Mouse (Mus musculus): ENCODE data around the gene Tmem41a. TPM values are rescaled to one million over a fixed set of nuclear protein-coding genes. Genes with fewer than 3 reads are reported as not detected.
A peak's percentile ranks its signal among the peaks of the same experiment; 100 is the strongest.
"Not testable (repeated sequence)": the region's sequence is repeated elsewhere in the genome, so short reads cannot be mapped to it uniquely, and the experiment has no call there.

The Tmem41a gene
- total RNA-seq (2015) (7.9 and 8.0 TPM in 2 replicates), total RNA-seq (2017) (3.0 and 4.1 TPM in 2 replicates)

- ATAC-seq (ENCODE audit: poor library complexity, severe bottlenecking) = peak; percentile 96
Observed at GRCm38 (mm10) chr16:21946761-21947715, at the start of gene Tmem41a. Gene Tmem41a (minus strand): TSS chr16:21947552.

GRCm38 (mm10) chr16:21996402-21996801, 49.0 kb upstream of the Tmem41a start:
- ATAC-seq (ENCODE audit: poor library complexity, severe bottlenecking) = no peak

- ATAC-seq (ENCODE audit: poor library complexity, severe bottlenecking) = peak; percentile 74
Observed at GRCm38 (mm10) chr16:21995304-21995703, 48.0 kb upstream of the Tmem41a start, which contains the start of gene Liph. Gene Liph (minus strand): TSS chr16:21995663.

- no peak for ATAC-seq (ENCODE audit: poor library complexity, severe bottlenecking)
Observed at GRCm38 (mm10) chr16:21991774-21992173, 44.4 kb upstream of the Tmem41a start.

GRCm38 (mm10) chr16:21990893-21991292, 43.5 kb upstream of the Tmem41a start:
- ATAC-seq (ENCODE audit: poor library complexity, severe bottlenecking) = not testable (repeated sequence)

- ATAC-seq (ENCODE audit: poor library complexity, severe bottlenecking) = no peak
Observed at GRCm38 (mm10) chr16:21987956-21988355, 40.6 kb upstream of the Tmem41a start.

- ATAC-seq (ENCODE audit: poor library complexity, severe bottlenecking) = no peak
Observed at GRCm38 (mm10) chr16:21986191-21986590, 38.8 kb upstream of the Tmem41a start.

GRCm38 (mm10) chr16:21984091-21984490, 36.7 kb upstream of the Tmem41a start:
- no peak for ATAC-seq (ENCODE audit: poor library complexity, severe bottlenecking)

GRCm38 (mm10) chr16:21983581-21983980, 36.2 kb upstream of the Tmem41a start:
- ATAC-seq (ENCODE audit: poor library complexity, severe bottlenecking) = no peak

- no peak for ATAC-seq (ENCODE audit: poor library complexity, severe bottlenecking)
Observed at GRCm38 (mm10) chr16:21983146-21983545, 35.8 kb upstream of the Tmem41a start.

- ATAC-seq (ENCODE audit: poor library complexity, severe bottlenecking) = no peak
Observed at GRCm38 (mm10) chr16:21977347-21977746, 30.0 kb upstream of the Tmem41a start.

- ATAC-seq (ENCODE audit: poor library complexity, severe bottlenecking) = no peak
Observed at GRCm38 (mm10) chr16:21976203-21976602, 28.9 kb upstream of the Tmem41a start.

- no peak for ATAC-seq (ENCODE audit: poor library complexity, severe bottlenecking)
Observed at GRCm38 (mm10) chr16:21971446-21971845, 24.1 kb upstream of the Tmem41a start.

- no peak for ATAC-seq (ENCODE audit: poor library complexity, severe bottlenecking)
Observed at GRCm38 (mm10) chr16:21970536-21970935, 23.2 kb upstream of the Tmem41a start.

- ATAC-seq (ENCODE audit: poor library complexity, severe bottlenecking) = no peak
Observed at GRCm38 (mm10) chr16:21969874-21970273, 22.5 kb upstream of the Tmem41a start.

GRCm38 (mm10) chr16:21965576-21965975, 18.2 kb upstream of the Tmem41a start:
- ATAC-seq (ENCODE audit: poor library complexity, severe bottlenecking) = no peak

- no peak for ATAC-seq (ENCODE audit: poor library complexity, severe bottlenecking)
Observed at GRCm38 (mm10) chr16:21955591-21955990, 8.2 kb upstream of the Tmem41a start.

GRCm38 (mm10) chr16:21928471-21928870, 18.9 kb downstream of the Tmem41a start:
- no peak for ATAC-seq (ENCODE audit: poor library complexity, severe bottlenecking)

GRCm38 (mm10) chr16:21916681-21917080, 30.7 kb downstream of the Tmem41a start:
- no peak for ATAC-seq (ENCODE audit: poor library complexity, severe bottlenecking)

GRCm38 (mm10) chr16:21913347-21913746, 34.0 kb downstream of the Tmem41a start:
- ATAC-seq (ENCODE audit: poor library complexity, severe bottlenecking) = peak; percentile 68

GRCm38 (mm10) chr16:21908906-21909305, 38.4 kb downstream of the Tmem41a start:
- ATAC-seq (ENCODE audit: poor library complexity, severe bottlenecking) = not testable (repeated sequence)

- ATAC-seq (ENCODE audit: poor library complexity, severe bottlenecking) = no peak
Observed at GRCm38 (mm10) chr16:21906902-21907301, 40.5 kb downstream of the Tmem41a start.
